Mouse (Mus musculus) ES-Bruce4 (cell line): ENCODE results near the gene Tm7sf3. TPM values are rescaled to one million over a fixed set of nuclear protein-coding genes. Genes with fewer than 3 reads are reported as not detected.
A peak's percentile ranks its signal among the peaks of the same experiment; 100 is the strongest.
"Not testable (repeated sequence)": the region's sequence is repeated elsewhere in the genome, so short reads cannot be mapped to it uniquely, and the experiment has no call there.

Experiments used
- H3K27ac ChIP-seq: 2 replicates; pipeline ENCODE4 v1.5.1; 2012; ENCODE audit warnings: low read length, inconsistent platforms; ENCODE audit not compliant: insufficient read depth
- H3K27me3 ChIP-seq: 2 replicates; pipeline ENCODE4 v1.6.1; 2012; ENCODE audit warnings: mild to moderate bottlenecking, low read length, inconsistent platforms; ENCODE audit not compliant: control insufficient read depth, poor library complexity, insufficient read depth, severe bottlenecking
- H3K36me3 ChIP-seq: 2 replicates; pipeline ENCODE4 v1.6.1; 2012; ENCODE audit warnings: inconsistent platforms, mild to moderate bottlenecking, low read length, moderate library complexity; ENCODE audit not compliant: control insufficient read depth, poor library complexity, insufficient read depth, severe bottlenecking
- H3K4me1 ChIP-seq: one replicate; pipeline ENCODE4 v1.8.1; 2011; ENCODE audit warnings: low read length; ENCODE audit not compliant: control insufficient read depth, insufficient read depth
- H3K4me3 ChIP-seq: 2 replicates; pipeline ENCODE4 v1.5.1; 2011; ENCODE audit warnings: low read depth, mild to moderate bottlenecking, low read length
- H3K9ac ChIP-seq: 2 replicates; pipeline ENCODE4 v1.6.1; 2012; ENCODE audit warnings: low read depth, mild to moderate bottlenecking, inconsistent platforms; ENCODE audit not compliant: poor library complexity, severe bottlenecking
- H3K9me3 ChIP-seq: replicated peaks from 2 replicates; pipeline ENCODE4 v1.6.1; 2012; ENCODE audit warnings: mild to moderate bottlenecking, low read length, inconsistent platforms; ENCODE audit not compliant: control insufficient read depth, poor library complexity, insufficient read depth, severe bottlenecking
- CTCF ChIP-seq: IDR thresholded peaks from one replicate; pipeline ENCODE4 v1.8.1; 2011; ENCODE audit warnings: low read depth, low read length
- EP300 ChIP-seq: IDR thresholded peaks from 2 replicates; pipeline ENCODE4 v1.6.1; 2011; ENCODE audit warnings: low read depth, low read length; ENCODE audit not compliant: insufficient read depth
- POLR2A ChIP-seq: IDR thresholded peaks from one replicate; pipeline ENCODE4 v1.8.1; 2011; ENCODE audit warnings: low read length; ENCODE audit not compliant: insufficient read depth
- polyA plus RNA-seq: library from polyadenylated mRNA; stranded (reverse); fragments of >200 nt; gene quantifications from 2 replicates; pipeline ENCODE4 v1.2.4, GENCODE M21; 2011; ENCODE audit warnings: low read depth; ENCODE audit not compliant: missing spikeins, insufficient read depth, insufficient read length

Tm7sf3 gene
- polyA plus RNA-seq, 1 experiment: 46.1 TPM

GRCm38 (mm10) chr6:146576903-146577302, 65.7 kb downstream of the Tm7sf3 start, which contains the start of gene Fgfr1op2:
Fgfr1op2 (plus strand) TSS chr6:146577203.
- Histone ChIP-seq H3K27me3 (no peaks in the 10 kb centered on the region), H3K4me3 (peak within 1 kb of the TSS; percentile 98), H3K27ac (peak within 1 kb of the TSS; percentile 62), H3K36me3 (peaks cover 7% of the 10 kb centered on the region), H3K9me3 (no peaks in the 10 kb centered on the region), H3K4me1 (peaks cover 3% of the 10 kb centered on the region), H3K9ac (peak within 1 kb of the TSS; percentile 88)
- no peak for TF ChIP-seq EP300
- no peak for TF ChIP-seq CTCF
- TF ChIP-seq POLR2A: no peak

- Histone ChIP-seq H3K27me3 (no peaks in the 10 kb centered on the region), H3K4me3 (no peak overlapping the region), H3K36me3 (peaks cover 7% of the 10 kb centered on the region), H3K27ac (no peak overlapping the region), H3K9ac (no peak overlapping the region), H3K4me1 (peaks cover 1% of the 10 kb centered on the region), H3K9me3 (no peaks in the 10 kb centered on the region)
- no peak for TF ChIP-seq POLR2A
- TF ChIP-seq EP300: no peak
- no peak for TF ChIP-seq CTCF
Measured at GRCm38 (mm10) chr6:146572073-146572472, 70.6 kb downstream of the Tm7sf3 start.

- H3K27ac ChIP-seq, H3K27me3 ChIP-seq, H3K9ac ChIP-seq, H3K4me3 ChIP-seq, H3K4me1 ChIP-seq, H3K9me3 ChIP-seq: not testable (repeated sequence)
- H3K36me3 ChIP-seq: peaks cover 23% of the 10 kb centered on the region
Measured at GRCm38 (mm10) chr6:146562461-146562860, 80.2 kb downstream of the Tm7sf3 start.

Other genes with a start within 250 kb of the Tm7sf3 start
- gene Itpr2, start 140.6 kb downstream of the Tm7sf3 start, polyA plus RNA-seq: 2.0 and 3.6 TPM in 2 replicates
- gene Fgfr1op2, start 65.6 kb downstream of the Tm7sf3 start, polyA plus RNA-seq: 56.7 and 71.5 TPM in 2 replicates
- gene Ints13, start 65.0 kb downstream of the Tm7sf3 start, polyA plus RNA-seq: 106 and 118 TPM in 2 replicates
- 81.7 and 92.1 TPM in 2 replicates for gene Med21, start 277 bp downstream of the Tm7sf3 start, polyA plus RNA-seq
- 19.7 and 20.3 TPM in 2 replicates for gene Stk38l, start 82.2 kb upstream of the Tm7sf3 start, polyA plus RNA-seq
- gene Arntl2, start 153.2 kb upstream of the Tm7sf3 start, polyA plus RNA-seq: 18.6 and 19.5 TPM in 2 replicates
- not detected in 2 replicates for gene Smco2, start 207.3 kb upstream of the Tm7sf3 start, polyA plus RNA-seq
- gene Ppfibp1, start 245.7 kb upstream of the Tm7sf3 start, polyA plus RNA-seq: 66.1 and 66.6 TPM in 2 replicates